Mouse (Mus musculus): ENCODE data around the gene Cd164l2.

Gene Cd164l2

GRCm38 (mm10) chr4:133223875-133224274, 11.9 kb downstream of the Cd164l2 start:
- no peak for DNase-seq

- no peak for DNase-seq
These were observed 14.1 kb downstream of the Cd164l2 start for GRCm38 (mm10) chr4:133226073-133226472.

GRCm38 (mm10) chr4:133227636-133228035, 15.7 kb downstream of the Cd164l2 start:
- DNase-seq = peak in 1 of 2 experiments; percentile 25

GRCm38 (mm10) chr4:133229582-133229981, 17.7 kb downstream of the Cd164l2 start:
- DNase-seq = no peak

- DNase-seq = peak; percentile 72 to 76
These were observed 21.5 kb downstream of the Cd164l2 start for GRCm38 (mm10) chr4:133233285-133233976.

GRCm38 (mm10) chr4:133234771-133235170, 22.8 kb downstream of the Cd164l2 start:
- DNase-seq = no peak

GRCm38 (mm10) chr4:133235415-133235814, 23.5 kb downstream of the Cd164l2 start:
- no peak for DNase-seq

- DNase-seq = no peak
These were observed 26.0 kb downstream of the Cd164l2 start for GRCm38 (mm10) chr4:133237911-133238310.

GRCm38 (mm10) chr4:133240490-133240921, 28.6 kb downstream of the Cd164l2 start, which contains the start of gene Map3k6:
Map3k6 (plus strand) TSS chr4:133240818.
- DNase-seq = peak; percentile 83 to 95

- DNase-seq = peak; percentile 90 to 94
These were observed 29.3 kb downstream of the Cd164l2 start for GRCm38 (mm10) chr4:133240934-133241908.

GRCm38 (mm10) chr4:133241910-133242309, 30.0 kb downstream of the Cd164l2 start:
- peak in 1 of 2 experiments; percentile 69 for DNase-seq

GRCm38 (mm10) chr4:133242710-133243109, 30.8 kb downstream of the Cd164l2 start:
- DNase-seq = no peak

- DNase-seq = peak; percentile 41 to 43
These were observed 31.6 kb downstream of the Cd164l2 start for GRCm38 (mm10) chr4:133243538-133243937.

- DNase-seq = no peak
These were observed 32.4 kb downstream of the Cd164l2 start for GRCm38 (mm10) chr4:133244289-133244688.

GRCm38 (mm10) chr4:133247072-133247471, 35.1 kb downstream of the Cd164l2 start:
- DNase-seq = peak; percentile 66 to 71

- no peak for DNase-seq
These were observed 36.0 kb downstream of the Cd164l2 start for GRCm38 (mm10) chr4:133247806-133248449.

- peak; percentile 78 to 91 for DNase-seq
These were observed 38.7 kb downstream of the Cd164l2 start for GRCm38 (mm10) chr4:133250609-133251008.

GRCm38 (mm10) chr4:133251214-133251613, 39.3 kb downstream of the Cd164l2 start:
- peak; percentile 18 to 52 for DNase-seq

- no peak for DNase-seq
These were observed 40.2 kb downstream of the Cd164l2 start for GRCm38 (mm10) chr4:133252089-133252488.

GRCm38 (mm10) chr4:133253412-133253811, 41.5 kb downstream of the Cd164l2 start:
- DNase-seq = no peak

GRCm38 (mm10) chr4:133255392-133255791, 43.5 kb downstream of the Cd164l2 start:
- DNase-seq = no peak

- DNase-seq = peak in 1 of 2 experiments; percentile 58
These were observed 44.9 kb downstream of the Cd164l2 start for GRCm38 (mm10) chr4:133256820-133257219.

GRCm38 (mm10) chr4:133257230-133257629, 45.3 kb downstream of the Cd164l2 start:
- peak; percentile 58 to 76 for DNase-seq
